ENCODE assay signal across 12 mouse cellular contexts in the genomic region with DNA sequence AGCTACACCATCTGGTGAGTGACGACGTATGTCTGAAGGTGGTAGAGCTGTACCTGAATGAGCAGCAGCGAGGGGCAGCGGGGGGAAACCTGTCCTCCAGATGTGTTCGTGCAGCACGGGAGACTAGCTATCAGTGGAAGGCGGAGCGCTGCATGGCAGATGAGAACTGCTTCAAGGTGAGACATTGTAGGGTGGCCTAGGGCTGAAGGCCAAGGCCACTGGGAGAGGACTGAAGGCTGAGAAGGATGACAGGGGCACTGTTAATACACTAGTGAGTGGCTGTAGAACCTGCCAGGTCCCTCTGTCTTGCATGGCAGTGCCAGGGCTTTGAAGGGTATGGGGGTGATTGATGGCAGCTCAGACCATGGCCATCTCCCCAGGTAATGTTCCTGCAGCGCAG. TPM values are rescaled to one million over a fixed set of nuclear protein-coding genes. Genes with fewer than 3 reads are reported as not detected.
DNase-seq lines count a peak whose midpoint lies in the region; ATAC-seq lines count a peak whose summit lies in the region.
"Had no signal": no experiment of that assay in that cellular context is flagged by ENCODE, and none has a peak within 500 bp of the region (broad histone marks: within the 10 kb centered on the region; RNA-seq: fewer than 3 reads in every experiment).

No protein-coding gene starts in this region.

- no peak overlapping the region for H3K27ac ChIP-seq in heart, embryonic 10.5 days
- no peak overlapping the region for H3K27ac ChIP-seq in liver, embryonic 11.5 days (ENCODE audit: low read depth, low read length)
- H3K27ac ChIP-seq in liver, embryonic 12.5 days, result no peak overlapping the region
- H3K27ac ChIP-seq: heart, embryonic 13.5 days had no signal

- no peak overlapping the region for H3K4me3 ChIP-seq in heart, embryonic 10.5 days
- no peak overlapping the region for H3K4me3 ChIP-seq in liver, embryonic 11.5 days (ENCODE audit: low read depth, low read length)
- no peak overlapping the region for H3K4me3 ChIP-seq in liver, embryonic 12.5 days
- H3K4me3 ChIP-seq: heart, embryonic 13.5 days had no signal

- peaks cover 95% of the 10 kb centered on the region for H3K36me3 ChIP-seq in heart, embryonic 10.5 days
- peaks cover 52% of the 10 kb centered on the region for H3K36me3 ChIP-seq in liver, embryonic 11.5 days (ENCODE audit: control insufficient read depth, insufficient read depth, low read length)
- H3K36me3 ChIP-seq in liver, embryonic 12.5 days, result peaks cover 88% of the 10 kb centered on the region

- no peaks in the 10 kb centered on the region for H3K9me3 ChIP-seq in heart, embryonic 10.5 days
- H3K9me3 ChIP-seq in liver, embryonic 11.5 days (ENCODE audit: control insufficient read depth, low read length), result no peaks in the 10 kb centered on the region
- H3K9me3 ChIP-seq in liver, embryonic 12.5 days (replicated peaks), result no peaks in the 10 kb centered on the region
- H3K9me3 ChIP-seq: heart, embryonic 13.5 days had no signal

- no peaks in the 10 kb centered on the region for H3K4me1 ChIP-seq in heart, embryonic 10.5 days
- H3K4me1 ChIP-seq in liver, embryonic 11.5 days (replicated peaks; ENCODE audit: control insufficient read depth, insufficient read depth, low read length), result no peaks in the 10 kb centered on the region
- no peaks in the 10 kb centered on the region for H3K4me1 ChIP-seq in liver, embryonic 12.5 days
- H3K4me1 ChIP-seq: heart, embryonic 13.5 days had no signal

- no peak overlapping the region for H3K4me2 ChIP-seq in liver, embryonic 11.5 days
- no peak overlapping the region for H3K4me2 ChIP-seq in liver, embryonic 12.5 days
- H3K4me2 ChIP-seq: heart, embryonic 13.5 days; lung, embryonic 14.5 days had no signal

- peak; percentile 1 to 14 for DNase-seq in adrenal gland, adult 18-20 months (ENCODE audit: low spot score in 2 of 2)
- DNase-seq in adrenal gland, adult 2 months, result no peak
- peak; percentile 74 for DNase-seq in heart, embryonic 10.5 days (ENCODE audit: low spot score)
- no peak for DNase-seq in heart, adult 18-20 months
- DNase-seq in liver, embryonic 11.5 days (ENCODE audit: low spot score), result peak; percentile 25
- DNase-seq in urinary bladder, adult 2 months (ENCODE audit: low spot score), result peak; percentile 13
- DNase-seq in urinary bladder, postnatal 10 days (ENCODE audit: low spot score), result no peak
- DNase-seq: lung, embryonic 14.5 days; retina, postnatal 1 day had no signal

- no peaks in the 10 kb centered on the region for H3K27me3 ChIP-seq in heart, embryonic 10.5 days (ENCODE audit: insufficient read depth, poor library complexity, severe bottlenecking)
- H3K27me3 ChIP-seq in liver, embryonic 11.5 days (replicated peaks; ENCODE audit: control insufficient read depth, insufficient read depth, low read length), result no peaks in the 10 kb centered on the region
- H3K27me3 ChIP-seq in liver, embryonic 12.5 days (replicated peaks), result no peaks in the 10 kb centered on the region
- H3K27me3 ChIP-seq: heart, embryonic 13.5 days had no signal

- WGBS in heart, embryonic 10.5 days, result 93% methylated on average over 9 of the region's 9 CpGs
- 94% methylated on average over 9 of the region's 9 CpGs for WGBS in liver, embryonic 11.5 days
- 91% methylated on average over 9 of the region's 9 CpGs for WGBS in liver, embryonic 12.5 days (ENCODE audit: insufficient replicate concordance)

- no peak overlapping the region for H3K9ac ChIP-seq in liver, embryonic 11.5 days (ENCODE audit: low read depth, low read length)
- H3K9ac ChIP-seq in liver, embryonic 12.5 days, result no peak overlapping the region
- H3K9ac ChIP-seq: heart, embryonic 13.5 days; lung, embryonic 14.5 days had no signal

- no peak for ATAC-seq in liver, embryonic 11.5 days (replicated peaks; ENCODE audit: low FRiP score)
- ATAC-seq in liver, embryonic 12.5 days, result no peak
- ATAC-seq: hindbrain, embryonic 16.5 days had no signal

RNA-seq across cellular contexts. Expression of a gene that starts 8.5 kb away (rescaled TPM):
- under 1 TPM; 0.67 to 0.99 TPM for total RNA-seq in adrenal gland, adult 18-20 months (2021)
- 1 to 10 TPM; 1.1 to 2.1 TPM for total RNA-seq in adrenal gland, adult 2 months (2021)
- polyA plus RNA-seq in adrenal gland, adult 2 months (2012; rRNA removed), result 10.2 and 13.4 TPM in 2 replicates
- 1.1 and 2.3 TPM in 2 replicates for polyA plus RNA-seq in heart, embryonic 10.5 days (2016; fragmentation: Nextera tagmentation; extraction: Ambion mirVana)
- 1 to 10 TPM in 1 of 2 experiments, under 1 TPM in 1; 0.69 to 1.2 TPM for total RNA-seq in heart, adult 18-20 months (2021)
- 8.5 and 8.6 TPM in 2 replicates for polyA plus RNA-seq in liver, embryonic 11.5 days (2014; fragmentation: Nextera tagmentation; extraction: Ambion mirVana)
- 6.6 TPM in 2 replicates for polyA plus RNA-seq in liver, embryonic 12.5 days (2016; fragmentation: Nextera tagmentation; extraction: Ambion mirVana)
- 1.0 and 1.2 TPM in 2 replicates for polyA plus RNA-seq in urinary bladder, adult 2 months (2012; rRNA removed)

RNA-seq across cellular contexts. Expression of a gene that starts 30.1 kb away (rescaled TPM):
- total RNA-seq in adrenal gland, adult 18-20 months (2021), result 100 to 1,000 TPM; 121 to 288 TPM
- total RNA-seq in adrenal gland, adult 2 months (2021), result 100 to 1,000 TPM; 123 to 245 TPM
- 174 and 270 TPM in 2 replicates for polyA plus RNA-seq in adrenal gland, adult 2 months (2012; rRNA removed)
- polyA plus RNA-seq in heart, embryonic 10.5 days (2016; fragmentation: Nextera tagmentation; extraction: Ambion mirVana), result 151 and 158 TPM in 2 replicates
- 10 to 100 TPM; 76.0 to 78.8 TPM for total RNA-seq in heart, adult 18-20 months (2021)
- polyA plus RNA-seq in liver, embryonic 11.5 days (2014; fragmentation: Nextera tagmentation; extraction: Ambion mirVana), result 110 TPM in 2 replicates
- 73.0 and 80.0 TPM in 2 replicates for polyA plus RNA-seq in liver, embryonic 12.5 days (2016; fragmentation: Nextera tagmentation; extraction: Ambion mirVana)
- 122 and 134 TPM in 2 replicates for polyA plus RNA-seq in urinary bladder, adult 2 months (2012; rRNA removed)

Comparison
In these comparisons a context has a peak if more than half of its experiments do, and no peak if none do; other contexts are left out.
1. DNase-seq: peak in adrenal gland, adult 18-20 months (2 of 2), heart, embryonic 10.5 days (single experiment), liver, embryonic 11.5 days (single experiment) and urinary bladder, adult 2 months (single experiment); none in adrenal gland, adult 2 months (single experiment), heart, adult 18-20 months (0 of 2) and urinary bladder, postnatal 10 days (single experiment).